Mouse (Mus musculus) neural tube, embryonic 14.5 days (tissue): Measurements from ENCODE around the gene Hao1. TPM values are rescaled to one million over a fixed set of nuclear protein-coding genes. Genes with fewer than 3 reads are reported as not detected.
A peak's percentile ranks its signal among the peaks of the same experiment; 100 is the strongest.

ENCODE experiments used
- ATAC-seq: fragments of 200-750 bp; cut with Nextera tagmentation; 2 replicates; pipeline ENCODE4 v1.8.0; 2017; ENCODE audit warnings: low read depth, mild to moderate bottlenecking, moderate TSS enrichment, moderate library complexity
- H3K27ac ChIP-seq: fragments of 300-500 bp; sonication (generic); 2 replicates; pipeline ENCODE4 v1.5.1; 2014; ENCODE audit warnings: low read depth, mild to moderate bottlenecking, control low read depth, low read length, moderate library complexity, mixed read lengths
- H3K27me3 ChIP-seq: fragments of 300-500 bp; sonication (generic); 2 replicates; pipeline ENCODE4 v1.6.1; 2014; ENCODE audit warnings: low read length; ENCODE audit not compliant: control insufficient read depth, insufficient read depth
- H3K36me3 ChIP-seq: fragments of 300-500 bp; sonication (generic); 2 replicates; pipeline ENCODE4 v1.6.1; 2014; ENCODE audit warnings: low read length, mixed read lengths; ENCODE audit not compliant: control insufficient read depth, insufficient read depth
- H3K4me1 ChIP-seq: fragments of 300-500 bp; sonication (generic); 2 replicates; pipeline ENCODE4 v1.6.1; 2014; ENCODE audit warnings: low read length; ENCODE audit not compliant: control insufficient read depth, insufficient read depth
- H3K4me2 ChIP-seq: fragments of 300-500 bp; sonication (generic); 2 replicates; pipeline ENCODE4 v1.6.1; 2014; ENCODE audit warnings: mild to moderate bottlenecking, low read depth, low read length, control low read depth
- H3K4me3 ChIP-seq: fragments of 300-500 bp; sonication (generic); 2 replicates; pipeline ENCODE4 v1.5.1; 2014; ENCODE audit warnings: low read depth, low read length, control low read depth, mixed read lengths
- H3K9ac ChIP-seq: fragments of 300-500 bp; sonication (generic); replicated peaks from 2 replicates; pipeline ENCODE4 v1.6.1; 2014; ENCODE audit warnings: low read depth, mild to moderate bottlenecking, control low read depth, low read length, mixed read lengths
- H3K9me3 ChIP-seq: fragments of 300-500 bp; sonication (generic); 2 replicates; pipeline ENCODE4 v1.6.1; 2016; ENCODE audit warnings: low read length; ENCODE audit not compliant: control insufficient read depth
- WGBS: fragments of 180-500 bp; shearing (Covaris S2); extraction: QIAGEN DNeasy Blood & Tissue Kit; methylation state at CpG from one replicate; pipeline ENCODE4 v1.1.7; 2014; 5-methylcytosine and 5-hydroxymethylcytosine counted together
- polyA plus RNA-seq: library from polyadenylated mRNA; unstranded; fragments of >200 nt; fragmentation: Nextera tagmentation; extraction: Ambion mirVana; gene quantifications from 2 replicates; pipeline ENCODE4 v1.2.1, GENCODE M21; 2014

The Hao1 gene
- polyA plus RNA-seq = 0.16 TPM in 1 of 2 replicates, not detected in the other

GRCm38 (mm10) chr2:134554221-134554727 lies at the start of gene Hao1:
TSS of gene Hao1 (minus strand) at chr2:134554368.
- Histone ChIP-seq H3K36me3 (no peaks in the 10 kb centered on the region), H3K9me3 (no peaks in the 10 kb centered on the region), H3K27ac (no peak within 1 kb of the TSS), H3K4me1 (no peaks in the 10 kb centered on the region), H3K4me3 (no peak within 1 kb of the TSS), H3K4me2 (no peak within 1 kb of the TSS), H3K9ac (no peak within 1 kb of the TSS), H3K27me3 (no peaks in the 10 kb centered on the region)
- WGBS = 87% methylated on average over 8 of the region's 8 CpGs
- ATAC-seq = no peak

DNA sequence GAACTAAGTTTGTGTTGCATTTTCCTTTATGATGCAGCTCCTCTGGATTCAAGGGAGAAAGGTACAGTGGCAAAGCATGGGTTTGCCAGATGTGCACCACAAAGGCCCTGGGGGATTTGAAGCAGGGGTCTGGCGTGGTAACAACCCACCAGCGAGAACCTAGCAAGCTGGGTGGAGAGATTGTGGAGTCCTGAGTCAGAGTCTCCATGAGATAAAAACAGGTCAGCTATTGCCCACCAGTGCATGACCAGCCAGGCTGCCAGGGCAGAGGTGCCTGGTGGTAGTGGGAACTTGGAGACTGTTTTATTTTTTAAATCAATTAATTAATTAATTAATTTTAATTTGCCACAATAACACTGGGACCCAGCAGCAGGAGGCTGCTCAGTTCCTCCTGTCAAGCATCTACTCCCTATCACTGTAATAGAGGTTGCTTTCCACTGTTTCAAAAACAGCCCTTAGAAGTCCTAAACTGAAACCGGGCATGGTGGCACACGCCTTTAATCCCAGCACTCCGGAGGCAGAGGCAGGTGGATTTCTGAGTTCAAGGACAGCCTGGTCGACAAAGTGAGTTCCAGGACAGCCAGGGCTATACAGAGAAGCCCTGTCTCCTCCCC lies 37.0 kb upstream of the Hao1 start:
- ATAC-seq = peak; percentile 60
- 97% methylated on average over 6 of the region's 6 CpGs for whole genome bisulfite sequencing

GRCm38 (mm10) chr2:134585243-134585642 lies 31.1 kb upstream of the Hao1 start:
- Histone ChIP-seq H3K27ac (no peak overlapping the region), H3K9ac (no peak overlapping the region), H3K36me3 (no peaks in the 10 kb centered on the region), H3K4me1 (no peaks in the 10 kb centered on the region), H3K4me2 (no peak overlapping the region), H3K27me3 (no peaks in the 10 kb centered on the region), H3K9me3 (no peaks in the 10 kb centered on the region), H3K4me3 (no peak overlapping the region)
- ATAC-seq = no peak
- WGBS = 80% methylated on average over 4 of the region's 4 CpGs

More for the DNA sequence above, 37.0 kb upstream of the Hao1 start:
- no peaks in the 10 kb centered on the region for H3K9me3 ChIP-seq
- no peaks in the 10 kb centered on the region for H3K36me3 ChIP-seq
- no peak overlapping the region for H3K4me3 ChIP-seq
- H3K27me3 ChIP-seq = no peaks in the 10 kb centered on the region
- no peak overlapping the region for H3K27ac ChIP-seq
- no peak overlapping the region for H3K9ac ChIP-seq
- no peaks in the 10 kb centered on the region for H3K4me1 ChIP-seq
- no peak overlapping the region for H3K4me2 ChIP-seq

DNA sequence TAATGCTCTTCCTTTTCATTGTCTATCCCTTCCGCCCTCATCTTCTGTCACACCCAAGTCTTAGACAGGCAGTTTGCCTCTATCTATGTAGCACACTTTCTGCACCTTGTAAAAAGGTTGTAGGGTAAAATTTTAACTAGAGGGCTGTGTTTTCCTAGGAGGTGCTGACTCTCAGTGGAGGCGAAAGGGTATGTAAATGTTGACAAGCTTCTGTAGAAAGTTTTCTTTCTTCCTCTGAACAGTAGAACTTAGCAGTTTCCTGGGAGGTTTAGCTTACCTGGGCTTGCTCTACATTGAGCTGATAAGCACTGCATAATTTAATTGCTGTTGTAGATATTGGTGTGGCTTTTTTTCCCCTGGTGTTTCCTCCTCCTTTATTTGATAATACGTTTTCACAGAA lies 5.3 kb upstream of the Hao1 start:
- WGBS = 85% methylated on average over 3 of the region's 3 CpGs
- H3K4me2 ChIP-seq = no peak overlapping the region

GRCm38 (mm10) chr2:134552358-134552757 lies 1.8 kb downstream of the Hao1 start:
- no peaks in the 10 kb centered on the region for H3K36me3 ChIP-seq
- no peak overlapping the region for H3K9ac ChIP-seq
- no peaks in the 10 kb centered on the region for H3K27me3 ChIP-seq
- no peak for ATAC-seq
- H3K4me1 ChIP-seq = no peaks in the 10 kb centered on the region
- no peak overlapping the region for H3K4me2 ChIP-seq
- no peak overlapping the region for H3K4me3 ChIP-seq
- H3K27ac ChIP-seq = no peak overlapping the region
- no peaks in the 10 kb centered on the region for H3K9me3 ChIP-seq

More for the DNA sequence above, 5.3 kb upstream of the Hao1 start:
- ATAC-seq = no peak
- Histone ChIP-seq H3K9ac (no peak overlapping the region), H3K27me3 (no peaks in the 10 kb centered on the region), H3K27ac (no peak overlapping the region), H3K4me3 (no peak overlapping the region), H3K36me3 (no peaks in the 10 kb centered on the region), H3K4me1 (no peaks in the 10 kb centered on the region), H3K9me3 (no peaks in the 10 kb centered on the region)

GRCm38 (mm10) chr2:134549770-134550169 lies 4.4 kb downstream of the Hao1 start:
- H3K4me1 ChIP-seq = no peaks in the 10 kb centered on the region
- no peaks in the 10 kb centered on the region for H3K36me3 ChIP-seq
- H3K4me3 ChIP-seq = no peak overlapping the region
- H3K9ac ChIP-seq = no peak overlapping the region
- ATAC-seq = peak; percentile 41; the same call in 1 of the 2 replicates
- 23% methylated on average over 4 of the region's 4 CpGs for WGBS
- H3K27me3 ChIP-seq = no peaks in the 10 kb centered on the region
- H3K9me3 ChIP-seq = no peaks in the 10 kb centered on the region
- no peak overlapping the region for H3K4me2 ChIP-seq
- H3K27ac ChIP-seq = no peak overlapping the region

DNA sequence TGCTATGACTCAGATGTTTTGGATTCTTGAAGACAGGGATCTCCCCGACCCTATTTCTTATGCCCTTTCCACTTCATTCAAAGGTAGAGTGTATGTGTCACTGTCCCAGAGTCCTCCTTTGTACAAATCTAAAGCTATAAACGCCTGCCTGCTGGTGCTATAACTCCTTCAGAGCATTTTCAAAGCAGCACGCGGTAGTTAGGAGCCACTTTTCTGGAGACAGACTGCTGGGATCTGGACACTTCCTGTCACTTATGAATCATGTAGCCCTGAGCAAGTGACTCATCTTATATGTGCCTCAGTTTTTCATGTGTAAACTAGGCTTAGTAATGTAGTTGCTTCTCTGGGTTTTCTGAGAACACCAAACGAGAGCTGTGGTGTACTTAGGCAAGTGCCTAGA lies 9.1 kb downstream of the Hao1 start:
- H3K4me3 ChIP-seq = no peak overlapping the region
- H3K27ac ChIP-seq = no peak overlapping the region
- no peaks in the 10 kb centered on the region for H3K36me3 ChIP-seq

DNA sequence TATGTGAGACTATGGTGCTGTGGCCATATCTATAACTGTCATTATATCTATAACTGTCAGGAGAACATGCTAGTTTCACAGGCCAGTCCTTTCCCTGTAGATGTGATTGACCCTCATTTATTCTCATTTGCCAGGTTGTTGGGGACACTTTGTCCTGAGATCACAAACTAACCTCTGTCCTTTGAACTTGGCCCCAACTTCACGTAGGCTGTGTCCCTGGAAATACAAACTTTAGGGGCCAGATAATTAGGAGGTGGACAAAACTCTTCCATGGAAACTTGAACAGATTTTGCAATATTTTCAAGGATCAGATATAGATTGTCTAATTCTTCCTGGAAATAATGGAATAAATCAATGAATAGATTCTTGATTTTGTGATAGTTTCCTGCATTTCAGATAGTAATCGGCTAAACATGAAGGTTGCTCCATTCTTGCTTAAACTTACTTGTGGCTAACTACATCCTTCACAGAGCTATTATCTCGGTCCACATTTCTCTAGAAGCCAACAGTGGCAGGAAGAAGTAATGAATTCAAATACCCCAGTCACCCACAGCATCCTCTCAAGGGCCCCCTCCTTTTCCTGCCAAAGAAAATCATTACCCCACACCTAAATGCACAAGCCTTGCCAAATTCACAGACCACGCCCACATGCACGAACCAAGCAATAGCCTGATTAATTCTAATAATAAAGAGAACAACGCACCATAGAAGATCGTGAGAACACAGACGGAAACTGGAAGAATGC lies 9.7 kb downstream of the Hao1 start:
- Histone ChIP-seq H3K36me3 (no peaks in the 10 kb centered on the region), H3K4me3 (no peak overlapping the region), H3K27me3 (no peaks in the 10 kb centered on the region), H3K27ac (no peak overlapping the region), H3K9ac (no peak overlapping the region), H3K9me3 (no peaks in the 10 kb centered on the region), H3K4me2 (no peak overlapping the region), H3K4me1 (no peaks in the 10 kb centered on the region)
- WGBS = 76% methylated on average over 8 of the region's 8 CpGs
- ATAC-seq = no peak

More for the DNA sequence above, 9.1 kb downstream of the Hao1 start:
- Histone ChIP-seq H3K9ac (no peak overlapping the region), H3K27me3 (no peaks in the 10 kb centered on the region), H3K9me3 (no peaks in the 10 kb centered on the region), H3K4me1 (no peaks in the 10 kb centered on the region), H3K4me2 (no peak overlapping the region)
- WGBS = 57% methylated on average over 5 of the region's 5 CpGs
- ATAC-seq = no peak

- Histone ChIP-seq H3K27ac (no peak overlapping the region), H3K9ac (no peak overlapping the region), H3K9me3 (no peaks in the 10 kb centered on the region), H3K4me1 (no peaks in the 10 kb centered on the region), H3K4me2 (no peak overlapping the region), H3K4me3 (no peak overlapping the region), H3K27me3 (no peaks in the 10 kb centered on the region), H3K36me3 (no peaks in the 10 kb centered on the region)
- no peak for ATAC-seq
- WGBS = 72% methylated on average over 2 of the region's 2 CpGs
Observed at GRCm38 (mm10) chr2:134543501-134543900, 10.7 kb downstream of the Hao1 start.
